Mouse (Mus musculus) heart, adult 2 months (tissue): ENCODE data around the gene Eml6.

Experiments used
- CTCF ChIP-seq: fragments of 200-600 bp; IDR thresholded peaks from 2 replicates; pipeline ENCODE4 v1.8.1; 2022; ENCODE audit warnings: antibody characterized with exemption, mild to moderate bottlenecking, moderate library complexity
- EP300 ChIP-seq: fragments of 200-500 bp; IDR thresholded peaks from 2 replicates; pipeline ENCODE4 v1.6.1; 2011; ENCODE audit warnings: low read depth, low read length, control low read depth; ENCODE audit not compliant: insufficient read depth
- POLR2A ChIP-seq: fragments of 200-500 bp; IDR thresholded peaks from 2 replicates; pipeline ENCODE4 v1.6.1; 2011; ENCODE audit warnings: mild to moderate bottlenecking, low read depth, low read length, control low read depth; ENCODE audit not compliant: insufficient read depth

DNA sequence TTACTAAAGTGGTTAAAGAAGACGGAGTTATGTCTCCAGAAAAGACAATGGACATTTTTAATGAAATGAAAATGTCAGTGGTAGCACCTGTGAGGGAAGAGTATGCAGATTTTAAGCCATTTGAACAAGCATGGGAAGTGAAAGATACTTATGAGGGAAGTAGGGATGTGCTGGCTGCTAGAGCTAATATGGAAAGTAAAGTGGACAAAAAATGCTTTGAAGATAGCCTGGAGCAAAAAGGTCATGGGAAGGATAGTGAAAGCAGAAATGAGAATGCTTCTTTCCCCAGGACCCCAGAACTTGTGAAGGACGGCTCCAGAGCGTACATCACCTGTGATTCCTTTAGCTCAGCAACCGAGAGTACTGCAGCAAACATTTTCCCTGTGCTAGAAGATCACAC is 319.0 kb downstream of the Eml6 start:
- TF ChIP-seq EP300, result no peak
- no peak for TF ChIP-seq POLR2A
- TF ChIP-seq CTCF, result no peak
